Mouse (Mus musculus) C2C12 (cell line): ENCODE measurements around the gene Anxa1.

Experiments used
- CTCF ChIP-seq: IDR thresholded peaks from one replicate; pipeline ENCODE4 v1.5.1; 2011; ENCODE audit not compliant: control insufficient read depth, insufficient read depth, insufficient read length
- MAX ChIP-seq: IDR thresholded peaks from one replicate; pipeline ENCODE4 v1.6.1; 2011; ENCODE audit warnings: mild to moderate bottlenecking, control low read depth
- MYOG ChIP-seq: IDR thresholded peaks from one replicate; pipeline ENCODE4 v1.6.1; 2011; ENCODE audit not compliant: control insufficient read depth, insufficient read length; ENCODE audit errors: extremely low read depth
- USF1 ChIP-seq: IDR thresholded peaks from one replicate; pipeline ENCODE4 v1.6.1; 2011; ENCODE audit warnings: low read depth, mild to moderate bottlenecking, control low read depth, moderate library complexity

DNA sequence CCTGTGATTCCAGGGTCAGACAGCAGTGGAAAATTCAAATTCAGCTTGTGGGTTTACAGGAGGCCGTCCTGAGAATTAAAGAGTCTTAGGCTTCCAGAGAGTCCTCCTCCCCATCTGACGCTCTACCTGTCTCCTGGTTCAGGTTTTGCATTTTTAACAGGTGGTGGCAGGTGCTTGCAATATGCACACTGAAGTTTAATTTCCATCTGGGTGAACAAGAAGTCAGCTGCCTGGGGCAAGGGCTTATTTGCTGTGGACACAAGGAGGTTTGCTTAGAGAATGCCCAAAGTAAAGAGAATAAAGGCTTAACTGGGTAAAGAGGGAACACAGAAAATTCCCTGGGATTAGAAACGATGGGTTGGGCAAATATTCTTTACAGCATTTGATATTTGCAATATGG is 11.2 kb upstream of the Anxa1 start:
- TF ChIP-seq CTCF (no peak), MYOG (no peak), MAX (no peak), USF1 (no peak)
